Mouse (Mus musculus) liver, adult (tissue): ENCODE measurements around the gene Lyar.

ENCODE experiments used
- GATA4 ChIP-seq: IDR thresholded peaks from 2 replicates; pipeline ENCODE4 v1.6.1; 2014; ENCODE audit warnings: mild to moderate bottlenecking, low read length; ENCODE audit not compliant: insufficient replicate concordance

Lyar gene

GRCm38 (mm10) chr5:38276451-38276850 lies 56.2 kb downstream of the Lyar start:
- TF ChIP-seq GATA4, result no peak

GRCm38 (mm10) chr5:38277098-38277866 lies 57.0 kb downstream of the Lyar start:
- no peak for TF ChIP-seq GATA4

- TF ChIP-seq GATA4, result no peak
These were observed 57.8 kb downstream of the Lyar start for GRCm38 (mm10) chr5:38277936-38278600.

GRCm38 (mm10) chr5:38280075-38280474 lies 59.8 kb downstream of the Lyar start:
- TF ChIP-seq GATA4, result no peak
